Mouse (Mus musculus) liver, postnatal 0 days (tissue): Measurements from ENCODE around the gene Adgrf1. TPM values are rescaled to one million over a fixed set of nuclear protein-coding genes. Genes with fewer than 3 reads are reported as not detected.

ENCODE experiments used
- ATAC-seq: fragments of 200-750 bp; cut with Nextera tagmentation; 2 replicates; pipeline ENCODE4 v1.8.0; 2017; ENCODE audit warnings: mild to moderate bottlenecking, moderate library complexity
- DNase-seq: peaks from one replicate; pipeline ENCODE4 v3.0.0-alpha.2; 2016
- H3K27ac ChIP-seq: fragments of 300-500 bp; sonication (generic); 2 replicates; pipeline ENCODE4 v1.5.1; 2014; ENCODE audit warnings: antibody characterized with exemption, moderate library complexity, mild to moderate bottlenecking, low read depth
- H3K27me3 ChIP-seq: fragments of 300-500 bp; sonication (generic); 2 replicates; pipeline ENCODE4 v1.6.1; 2014; ENCODE audit warnings: low read length, control low read depth, mixed read lengths; ENCODE audit not compliant: insufficient read depth
- H3K36me3 ChIP-seq: fragments of 300-500 bp; sonication (generic); replicated peaks from 2 replicates; pipeline ENCODE4 v1.6.1; 2014; ENCODE audit warnings: mild to moderate bottlenecking, control low read depth, low read length, moderate library complexity, mixed read lengths; ENCODE audit not compliant: insufficient read depth
- H3K4me1 ChIP-seq: fragments of 300-500 bp; sonication (generic); 2 replicates; pipeline ENCODE4 v1.6.1; 2014; ENCODE audit warnings: antibody characterized with exemption, mild to moderate bottlenecking, control low read depth; ENCODE audit not compliant: insufficient read depth
- H3K4me2 ChIP-seq: fragments of 300-500 bp; sonication (generic); 2 replicates; pipeline ENCODE4 v1.6.1; 2014; ENCODE audit warnings: low read depth, mild to moderate bottlenecking, low read length, moderate library complexity, mixed read lengths
- H3K4me3 ChIP-seq: fragments of 300-500 bp; sonication (generic); 2 replicates; pipeline ENCODE4 v1.5.1; 2014; ENCODE audit warnings: low read depth, low read length
- H3K9ac ChIP-seq: fragments of 300-500 bp; sonication (generic); replicated peaks from 2 replicates; pipeline ENCODE4 v1.6.1; 2014; ENCODE audit warnings: mild to moderate bottlenecking, moderate library complexity
- H3K9me3 ChIP-seq: fragments of 300-500 bp; sonication (generic); 2 replicates; pipeline ENCODE4 v1.6.1; 2016; ENCODE audit warnings: mild to moderate bottlenecking, control low read depth, low read length, mixed read lengths
- CTCF ChIP-seq: sonication (generic); IDR thresholded peaks from 2 replicates; pipeline ENCODE4 v1.5.1; 2016; ENCODE audit warnings: antibody characterized with exemption, low read depth
- EP300 ChIP-seq: IDR thresholded peaks from 2 replicates; pipeline ENCODE4 v1.6.1; 2016; ENCODE audit warnings: antibody characterized with exemption, low read depth, mild to moderate bottlenecking
- WGBS: fragments of 180-500 bp; shearing (Covaris S2); extraction: QIAGEN DNeasy Blood & Tissue Kit; methylation state at CpG from one replicate; pipeline ENCODE4 v1.1.7; 2014; ENCODE audit not compliant: insufficient replicate concordance; 5-methylcytosine and 5-hydroxymethylcytosine counted together
- polyA plus RNA-seq: library from polyadenylated mRNA; unstranded; fragments of >200 nt; fragmentation: Nextera tagmentation; extraction: Ambion mirVana; gene quantifications from 2 replicates; pipeline ENCODE4 v1.2.1, GENCODE M21; 2015

Adgrf1 gene
- polyA plus RNA-seq, 1 experiment from 2014 or later: 0.69 TPM

GRCm38 (mm10) chr17:43277223-43277622 lies 7.1 kb downstream of the Adgrf1 start:
- WGBS: 68% methylated on average over 4 of the region's 4 CpGs
- H3K27ac ChIP-seq: no peak overlapping the region
- DNase-seq: no peak
- H3K4me2 ChIP-seq: no peak overlapping the region
- ATAC-seq: no peak
- H3K27me3 ChIP-seq: no peaks in the 10 kb centered on the region
- H3K36me3 ChIP-seq: no peaks in the 10 kb centered on the region
- TF ChIP-seq EP300 (no peak), CTCF (no peak)
- H3K4me1 ChIP-seq: no peaks in the 10 kb centered on the region; the same call in 1 of the 2 replicates
- H3K9me3 ChIP-seq: no peaks in the 10 kb centered on the region
- no peak overlapping the region for H3K4me3 ChIP-seq
- H3K9ac ChIP-seq: no peak overlapping the region

GRCm38 (mm10) chr17:43279671-43280070 lies 9.5 kb downstream of the Adgrf1 start:
- Histone ChIP-seq H3K4me2 (no peak overlapping the region), H3K4me3 (no peak overlapping the region), H3K9me3 (no peaks in the 10 kb centered on the region), H3K27me3 (no peaks in the 10 kb centered on the region), H3K9ac (no peak overlapping the region), H3K4me1 (no peaks in the 10 kb centered on the region; the same call in 1 of the 2 replicates), H3K27ac (no peak overlapping the region), H3K36me3 (no peaks in the 10 kb centered on the region)
- DNase-seq: no peak
- ATAC-seq: no peak
- WGBS: 47% methylated on average over 7 of the region's 7 CpGs
- TF ChIP-seq CTCF (no peak), EP300 (no peak)

GRCm38 (mm10) chr17:43282353-43282752 lies 12.2 kb downstream of the Adgrf1 start:
- Histone ChIP-seq H3K36me3 (no peaks in the 10 kb centered on the region), H3K9ac (no peak overlapping the region), H3K4me3 (no peak overlapping the region), H3K27ac (no peak overlapping the region), H3K4me1 (no peaks in the 10 kb centered on the region), H3K9me3 (no peaks in the 10 kb centered on the region), H3K27me3 (no peaks in the 10 kb centered on the region), H3K4me2 (no peak overlapping the region)
- 84% methylated on average over 4 of the region's 4 CpGs for WGBS
- ATAC-seq (no peak), DNase-seq (no peak)
- TF ChIP-seq CTCF (no peak), EP300 (no peak)

- Histone ChIP-seq H3K36me3 (no peaks in the 10 kb centered on the region), H3K9ac (no peak overlapping the region), H3K27me3 (no peaks in the 10 kb centered on the region), H3K4me3 (no peak overlapping the region), H3K9me3 (no peaks in the 10 kb centered on the region), H3K4me1 (no peaks in the 10 kb centered on the region), H3K4me2 (no peak overlapping the region), H3K27ac (no peak overlapping the region)
- DNase-seq (no peak), ATAC-seq (no peak)
- no peak for TF ChIP-seq EP300
- no peak for TF ChIP-seq CTCF
- 39% methylated on average over 5 of the region's 5 CpGs for WGBS
Measured at GRCm38 (mm10) chr17:43282828-43283227, 12.7 kb downstream of the Adgrf1 start.

GRCm38 (mm10) chr17:43299515-43299914 lies 29.4 kb downstream of the Adgrf1 start:
- 73% methylated on average over 7 of the region's 7 CpGs for WGBS
- H3K4me2 ChIP-seq: no peak overlapping the region
- no peaks in the 10 kb centered on the region for H3K4me1 ChIP-seq
- DNase-seq (no peak), ATAC-seq (peak; percentile 87)
- H3K9me3 ChIP-seq: no peaks in the 10 kb centered on the region
- TF ChIP-seq EP300 (peak; percentile 47; the same call in 1 of the 2 replicates), CTCF (no peak)
- H3K4me3 ChIP-seq: no peak overlapping the region
- no peaks in the 10 kb centered on the region for H3K27me3 ChIP-seq
- no peak overlapping the region for H3K9ac ChIP-seq
- no peak overlapping the region for H3K27ac ChIP-seq
- H3K36me3 ChIP-seq: peaks cover 2% of the 10 kb centered on the region; the same call in 1 of the 2 replicates

- DNase-seq (peak; percentile 35), ATAC-seq (0 out of 2 replicates have a peak, but pooled peaks have one; percentile 18)
- Histone ChIP-seq H3K4me2 (peak overlapping the region; percentile 78), H3K27ac (peak overlapping the region; percentile 65), H3K4me1 (peaks cover 26% of the 10 kb centered on the region), H3K9ac (peak overlapping the region; percentile 65; the same call in 1 of the 2 replicates), H3K9me3 (no peaks in the 10 kb centered on the region; the same call in none of the 2 replicates), H3K27me3 (no peaks in the 10 kb centered on the region), H3K36me3 (peaks cover 13% of the 10 kb centered on the region), H3K4me3 (no peak overlapping the region)
- TF ChIP-seq EP300 (no peak), CTCF (no peak)
- WGBS: 40% methylated on average over 7 of the region's 7 CpGs
Measured at GRCm38 (mm10) chr17:43325986-43326671, 56.0 kb downstream of the Adgrf1 start.
